Mouse (Mus musculus) G1E (cell line): ENCODE results near the gene Prkar2a. TPM values are rescaled to one million over a fixed set of nuclear protein-coding genes. Genes with fewer than 3 reads are reported as not detected.

Experiments used
- ATAC-seq: 2 replicates; pipeline ENCODE4 v1.8.0; 2016; ENCODE audit warnings: mild to moderate bottlenecking; ENCODE audit not compliant: insufficient number of reproducible peaks, poor library complexity, low FRiP score, severe bottlenecking; ENCODE audit errors: extremely low read depth
- DNase-seq: peaks from one replicate; pipeline ENCODE4 v3.0.0; 2012; ENCODE audit warnings: low spot score
- H3K27me3 ChIP-seq: 2 replicates; pipeline ENCODE4 v1.6.1; 2012; ENCODE audit warnings: mild to moderate bottlenecking, low read length, inconsistent platforms; ENCODE audit not compliant: insufficient read depth
- H3K36me3 ChIP-seq: replicated peaks from 2 replicates; pipeline ENCODE3; 2012; ENCODE audit warnings: mild to moderate bottlenecking, inconsistent platforms
- H3K4me1 ChIP-seq: 2 replicates; pipeline ENCODE4 v1.6.1; 2012; ENCODE audit warnings: low read depth, low read length, inconsistent platforms, mixed read lengths; ENCODE audit not compliant: insufficient read depth
- H3K4me3 ChIP-seq: 2 replicates; pipeline ENCODE4 v1.5.1; 2012; ENCODE audit warnings: low read depth, mild to moderate bottlenecking, inconsistent platforms, low read length, moderate library complexity, mixed read lengths
- H3K9me3 ChIP-seq: replicated peaks from 2 replicates; pipeline ENCODE4 v1.6.1; 2012; ENCODE audit warnings: inconsistent platforms
- CTCF ChIP-seq: IDR thresholded peaks from 2 replicates; pipeline ENCODE4 v1.5.1; 2012; ENCODE audit warnings: low read depth, low read length, inconsistent platforms, mixed read lengths
- GATA1 ChIP-seq: IDR thresholded peaks from 2 replicates; pipeline ENCODE4 v1.6.1; 2012; ENCODE audit warnings: borderline replicate concordance, low read length, inconsistent platforms, mixed read lengths
- GATA2 ChIP-seq: IDR thresholded peaks from 2 replicates; pipeline ENCODE4 v1.6.1; 2012; ENCODE audit warnings: low read depth, low read length, inconsistent platforms, borderline replicate concordance
- POLR2AphosphoS5 ChIP-seq: IDR thresholded peaks from 2 replicates; pipeline ENCODE4 v1.6.1; 2012; ENCODE audit warnings: low read depth, low read length, inconsistent platforms; ENCODE audit not compliant: insufficient replicate concordance
- TAL1 ChIP-seq: conservative IDR thresholded peaks from 2 replicates; pipeline ENCODE4 v1.6.1; 2012; ENCODE audit warnings: low read depth, low read length, inconsistent platforms, mixed read lengths
- polyA plus RNA-seq: library from polyadenylated mRNA; stranded (reverse); fragments of >175 nt; gene quantifications from 2 replicates; pipeline ENCODE4 v1.2.3, GENCODE M21; 2012
- total RNA-seq, 2 experiments: library from RNA; stranded (forward) in 1 of 2; stranded (reverse) in 1 of 2; fragments of 200-1000 nt in 1 of 2; fragments of >200 nt in 1 of 2; fragmentation: Nextera tagmentation in 1 of 2; gene quantifications; 2 replicates each; pipeline ENCODE4 v1.2.3; 2014 to 2017

Gene Prkar2a
- not detected in 2 replicates for total RNA-seq (2014; fragmentation: Nextera tagmentation)
- total RNA-seq (2017), result 0.29 and 0.38 TPM in 2 replicates
- polyA plus RNA-seq, result 0.19 TPM in 1 of 2 replicates, not detected in the other

DNA sequence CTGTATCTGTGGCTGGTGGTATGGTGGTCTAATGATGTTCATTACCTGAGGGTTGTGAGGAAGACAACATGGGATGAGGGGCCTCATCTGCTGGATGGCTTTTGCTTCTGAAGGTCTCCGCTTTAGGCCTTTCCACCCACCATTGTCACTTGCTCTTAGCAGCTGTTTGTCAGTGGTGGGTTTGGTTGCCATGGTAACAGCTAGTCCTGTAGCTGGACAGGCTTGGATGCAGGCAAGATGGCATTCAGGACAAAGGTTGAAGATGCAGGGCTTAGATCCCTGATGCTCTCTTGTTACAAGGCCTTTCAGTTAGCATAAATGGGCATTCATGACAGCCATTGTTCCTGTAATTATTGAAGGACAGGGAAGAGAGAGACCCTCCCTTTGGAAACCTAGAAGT is at the start of gene Prkar2a:
Gene Prkar2a, plus strand, starts transcription at position 209 of the 400 bp plus-strand sequence.
- ATAC-seq (no peak), DNase-seq (no peak)
- Histone ChIP-seq H3K4me1 (peaks cover 3% of the 10 kb centered on the region; the same call in 1 of the 2 replicates), H3K9me3 (peaks cover 15% of the 10 kb centered on the region), H3K36me3 (peaks cover 11% of the 10 kb centered on the region), H3K27me3 (peaks cover 23% of the 10 kb centered on the region), H3K4me3 (no peak within 1 kb of the TSS)
- no peak for TF ChIP-seq GATA2
- TF ChIP-seq TAL1, result no peak
- no peak for TF ChIP-seq POLR2AphosphoS5
- no peak for TF ChIP-seq CTCF
- no peak for TF ChIP-seq GATA1

DNA sequence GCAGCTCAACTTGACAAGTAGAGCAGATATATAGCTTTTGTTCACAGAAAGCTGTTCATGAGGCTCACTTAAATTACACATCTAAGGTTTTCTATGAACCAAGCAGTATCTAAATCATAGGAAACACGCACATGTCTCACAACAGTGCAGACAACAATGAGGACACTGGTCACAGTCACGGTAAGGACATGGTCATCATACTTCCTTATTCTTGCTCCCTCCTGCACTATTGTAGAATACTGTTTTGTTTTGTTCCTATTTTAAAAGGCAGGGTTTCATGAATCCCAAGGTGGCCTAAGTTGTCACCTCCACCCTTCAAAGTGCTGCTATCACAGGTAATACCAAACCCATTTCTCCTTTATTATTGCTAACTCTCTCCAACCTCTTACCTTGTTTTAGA is 49.3 kb upstream of the Prkar2a start:
- TF ChIP-seq CTCF (no peak), GATA1 (no peak), TAL1 (no peak), POLR2AphosphoS5 (no peak), GATA2 (no peak)
- DNase-seq, result no peak
- Histone ChIP-seq H3K9me3 (no peaks in the 10 kb centered on the region), H3K36me3 (peaks cover 89% of the 10 kb centered on the region), H3K4me1 (peaks cover 42% of the 10 kb centered on the region), H3K27me3 (no peaks in the 10 kb centered on the region), H3K4me3 (no peak overlapping the region)
- no peak for ATAC-seq

DNA sequence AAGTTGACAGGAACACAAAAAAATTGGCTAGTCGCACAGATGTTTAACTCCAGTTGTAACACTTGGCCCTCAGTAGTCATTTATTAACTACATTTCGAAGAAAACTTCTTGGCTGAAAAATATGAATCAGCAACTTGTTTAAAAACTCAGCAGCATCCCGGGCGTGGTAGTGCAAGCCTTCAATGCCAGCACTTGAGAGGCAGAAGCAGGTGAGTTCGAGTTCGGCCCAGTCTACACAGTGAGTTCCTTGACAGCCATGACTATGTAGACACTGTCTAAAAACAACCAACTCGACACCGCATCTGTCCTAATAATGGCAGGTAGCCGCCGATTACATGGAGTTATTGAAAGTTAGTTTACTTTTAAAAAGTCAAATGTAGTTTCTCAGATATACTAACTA is 40.9 kb upstream of the Prkar2a start:
- Histone ChIP-seq H3K4me1 (peaks cover 36% of the 10 kb centered on the region), H3K27me3 (no peaks in the 10 kb centered on the region), H3K4me3 (peak overlapping the region; percentile 88), H3K36me3 (peaks cover 33% of the 10 kb centered on the region), H3K9me3 (no peaks in the 10 kb centered on the region)
- no peak for DNase-seq
- TF ChIP-seq GATA2 (no peak), TAL1 (no peak), CTCF (no peak), POLR2AphosphoS5 (no peak), GATA1 (no peak)
- ATAC-seq, result no peak

DNA sequence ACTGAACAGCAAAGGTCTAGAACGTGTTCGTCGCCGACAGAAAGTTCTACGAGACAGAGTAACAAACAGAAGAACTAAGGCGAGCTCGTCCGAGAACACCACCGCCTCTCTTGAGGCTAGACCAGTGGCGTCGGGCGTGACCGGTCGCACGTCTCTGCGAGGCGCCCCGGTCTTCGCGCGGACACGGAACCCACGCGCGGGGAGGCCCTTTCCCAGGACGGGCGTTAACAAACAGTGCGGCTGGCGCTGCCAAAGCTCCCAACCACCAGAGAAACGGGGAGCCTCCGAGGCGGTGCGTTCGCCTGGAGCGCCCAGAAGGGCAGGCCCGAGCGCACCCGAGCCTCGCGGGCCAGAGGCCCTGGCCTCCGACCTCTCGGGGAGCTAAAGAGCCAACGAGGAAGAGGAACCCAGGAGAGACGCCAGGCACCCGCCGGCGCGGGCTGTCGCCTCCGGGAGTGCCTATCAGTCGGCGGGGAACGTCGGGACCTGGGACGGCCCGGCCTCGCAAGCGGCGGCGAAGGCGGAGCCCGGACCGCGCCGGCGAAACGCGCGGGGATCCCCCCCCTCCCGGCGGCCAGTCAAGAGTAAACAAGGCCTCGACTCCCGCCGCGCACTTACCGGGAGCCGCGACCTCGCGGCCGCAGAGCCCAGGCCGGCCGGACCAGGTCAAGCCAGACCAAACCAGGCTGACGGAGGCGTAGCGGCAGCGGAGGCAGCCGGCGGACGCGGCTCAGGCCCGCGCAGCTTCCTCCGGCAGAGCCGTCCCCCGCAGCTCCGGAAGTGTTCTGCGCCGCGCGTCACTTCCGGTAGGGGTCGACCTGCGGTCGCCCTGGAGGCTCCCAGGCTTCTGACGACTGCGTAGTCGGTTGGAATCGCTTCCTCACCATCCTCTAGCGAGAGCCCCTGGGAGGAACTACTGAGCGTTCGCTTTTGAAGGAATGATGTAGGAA is 40.2 kb upstream of the Prkar2a start, which contains the start of gene Arih2:
Gene Arih2, minus strand, starts transcription at position 776 of the 950 bp plus-strand sequence.
- H3K36me3 ChIP-seq, result peaks cover 27% of the 10 kb centered on the region
- H3K27me3 ChIP-seq, result no peaks in the 10 kb centered on the region
- H3K4me3 ChIP-seq, result peak within 1 kb of the TSS; percentile 88
- no peaks in the 10 kb centered on the region for H3K9me3 ChIP-seq
- peaks cover 34% of the 10 kb centered on the region for H3K4me1 ChIP-seq
- TF ChIP-seq GATA1, result no peak
- ATAC-seq, result peak; percentile 85
- DNase-seq, result peak; percentile 91

DNA sequence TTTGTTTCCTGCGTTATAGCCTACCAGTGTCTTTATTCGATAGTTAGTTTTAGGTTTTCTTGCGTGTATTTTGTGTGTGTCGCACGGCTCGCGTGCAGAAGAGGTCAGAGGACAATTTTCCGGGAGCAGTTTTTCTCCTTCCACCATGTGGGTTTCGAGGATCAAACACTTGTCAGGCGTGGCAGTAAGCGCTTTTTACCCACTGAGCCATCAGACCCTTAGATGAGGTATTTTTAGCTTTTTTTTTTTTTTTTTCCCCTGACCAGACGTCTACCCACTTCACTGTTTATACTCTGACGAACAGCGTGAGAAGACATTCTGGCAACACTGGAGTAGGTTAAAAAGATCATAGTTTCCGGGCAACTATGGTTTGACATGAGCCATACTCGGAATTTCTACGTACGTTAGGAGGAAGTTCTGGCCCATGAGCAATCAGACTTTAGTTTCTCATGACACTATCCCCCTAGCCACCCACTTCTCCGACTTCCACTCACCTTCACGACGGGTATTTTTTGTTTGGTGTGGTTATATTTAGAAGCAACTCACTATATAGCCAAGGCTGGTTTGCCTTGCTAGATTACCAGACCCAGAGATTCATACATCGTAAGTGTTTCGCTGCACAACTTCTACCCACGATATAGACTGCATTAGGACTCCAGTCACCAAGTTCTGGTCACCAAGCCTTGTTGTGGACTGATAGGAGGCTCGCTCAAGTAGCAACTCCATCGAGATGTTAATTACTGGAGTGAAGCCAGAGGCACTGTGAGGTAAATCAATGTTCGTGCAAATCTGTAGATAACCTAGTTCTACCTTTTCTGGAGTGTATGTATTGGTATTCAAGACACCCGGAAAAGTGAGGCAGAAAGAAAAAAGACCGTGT is 39.3 kb upstream of the Prkar2a start:
- TF ChIP-seq GATA2 (no peak), CTCF (no peak), GATA1 (no peak), TAL1 (no peak), POLR2AphosphoS5 (no peak)
- Histone ChIP-seq H3K9me3 (no peaks in the 10 kb centered on the region), H3K4me1 (peaks cover 39% of the 10 kb centered on the region), H3K36me3 (peaks cover 21% of the 10 kb centered on the region), H3K27me3 (no peaks in the 10 kb centered on the region), H3K4me3 (peak overlapping the region; percentile 88)
- ATAC-seq (no peak), DNase-seq (peak; percentile 14)
